Mouse (Mus musculus) skeletal muscle tissue, adult 2 months (tissue): ENCODE data around the gene Klf8.
"Not testable (repeated sequence)": the region's sequence is repeated elsewhere in the genome, so short reads cannot be mapped to it uniquely, and the experiment has no call there.

Experiments
- DNase-seq: peaks from one replicate; pipeline ENCODE4 v3.0.0-alpha.2; 2012; ENCODE audit warnings: low read depth, low spot score

Gene Klf8

DNA sequence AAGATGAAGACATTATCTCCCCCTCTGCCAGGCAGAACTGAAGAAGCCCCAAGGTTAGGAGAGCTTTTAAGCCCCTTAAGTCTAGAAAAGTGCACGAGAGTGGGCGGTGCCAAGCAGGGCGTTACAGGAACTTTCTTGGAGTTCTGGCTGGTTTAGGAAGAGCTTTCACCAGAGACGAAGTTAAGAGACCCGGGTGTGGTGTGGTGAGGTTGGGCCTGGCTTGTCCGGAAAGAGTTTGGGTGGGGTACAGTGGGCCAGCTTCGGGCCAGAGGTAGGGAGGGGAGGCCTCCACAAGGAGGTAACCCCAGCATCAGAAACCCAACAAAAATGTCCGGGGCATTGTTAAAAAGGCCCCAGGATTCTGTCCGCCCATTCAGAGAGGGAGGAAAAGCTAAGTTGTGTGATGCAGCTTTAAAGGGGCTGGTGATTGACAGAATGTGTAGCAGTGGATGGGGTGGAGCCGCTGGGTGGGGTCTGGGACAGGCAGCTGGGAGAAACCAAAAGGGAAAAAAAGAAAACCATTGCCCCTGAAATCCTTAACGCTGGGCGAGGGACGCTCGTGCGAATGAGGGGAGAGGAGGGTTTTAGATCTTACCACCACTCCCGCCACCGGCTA, at the start of gene Klf8:
Gene Klf8, plus strand, starts transcription at position 163 of the 616 bp plus-strand sequence.
- DNase-seq, result no peak

DNA sequence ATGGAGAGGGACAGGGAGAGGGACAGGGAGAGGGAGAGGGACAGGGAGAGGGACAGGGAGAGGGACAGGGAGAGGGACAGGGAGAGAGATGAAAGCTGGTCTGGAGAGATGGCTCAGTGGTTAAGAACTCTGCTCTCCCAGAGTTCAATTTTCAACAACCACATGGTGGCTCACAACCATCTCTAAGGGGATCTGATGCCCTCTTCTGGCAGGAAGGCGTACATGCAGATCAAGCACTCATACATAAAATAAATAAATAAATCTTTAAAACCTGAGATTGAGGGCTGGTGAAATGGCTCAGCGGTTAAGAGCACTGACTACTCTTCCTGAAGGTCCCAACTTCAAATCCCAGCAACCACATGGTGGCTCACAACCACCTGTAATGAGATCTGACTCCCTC, 38.1 kb upstream of the Klf8 start:
- not testable (repeated sequence) for DNase-seq

DNA sequence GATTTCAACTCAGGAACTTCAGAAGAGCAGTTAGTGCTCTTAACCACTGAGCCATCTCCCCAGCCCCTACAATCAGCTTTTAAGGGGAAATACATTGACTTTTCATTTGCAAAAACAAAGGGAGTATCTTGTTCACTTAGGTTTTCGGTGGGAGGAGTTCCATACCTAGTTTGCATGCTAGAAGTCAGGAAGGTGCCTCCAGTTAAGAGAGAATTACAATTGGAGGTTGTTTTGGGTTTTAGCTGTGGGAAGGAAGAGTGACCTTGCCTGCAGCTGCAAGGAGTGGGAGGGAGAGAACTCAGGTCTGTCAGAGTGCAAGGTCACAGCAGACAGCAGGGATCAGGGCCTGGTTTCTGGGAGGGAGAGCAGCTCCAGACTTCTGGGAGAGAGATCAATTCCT, 26.2 kb upstream of the Klf8 start:
- DNase-seq, result no peak

DNA sequence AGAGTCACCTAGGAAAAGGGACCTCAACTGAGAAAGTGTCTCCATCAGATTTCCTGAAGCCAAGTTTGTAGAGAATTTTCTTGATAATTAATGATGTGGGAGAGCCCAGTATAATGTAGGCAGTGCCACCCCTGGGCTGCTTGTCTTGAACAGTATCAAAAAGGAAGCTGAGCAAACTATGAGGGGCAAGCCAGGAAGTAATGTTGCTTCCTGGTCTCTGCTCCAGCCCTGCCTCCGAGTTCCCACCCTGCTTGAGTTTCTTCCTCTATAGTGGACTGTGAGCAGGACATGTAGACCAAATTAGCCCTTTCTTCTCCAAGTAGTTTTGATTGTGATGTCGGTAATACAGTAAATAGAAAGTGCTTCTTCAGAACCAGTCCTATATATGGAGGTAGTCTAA, 6.0 kb upstream of the Klf8 start:
- DNase-seq, result no peak

DNA sequence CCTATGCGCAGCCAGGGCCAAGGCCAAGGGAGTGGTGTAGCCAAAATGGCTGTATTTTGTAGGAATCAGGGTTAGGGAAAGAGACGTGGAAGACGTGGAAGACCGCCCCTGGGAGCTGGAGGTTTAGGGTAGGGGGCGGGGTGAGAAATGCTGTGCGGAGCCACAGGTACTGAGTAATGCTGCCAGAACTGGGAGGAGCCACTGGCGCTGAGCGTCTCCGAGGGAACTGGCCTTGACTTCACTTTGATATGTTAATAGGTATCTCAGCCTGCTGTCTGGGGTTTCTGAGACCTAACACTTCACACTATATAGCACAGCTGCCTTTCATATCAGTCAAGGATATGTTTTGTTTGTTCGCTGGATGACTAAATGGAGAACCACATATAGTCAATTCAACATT, 4.0 kb upstream of the Klf8 start:
- DNase-seq, result no peak

DNA sequence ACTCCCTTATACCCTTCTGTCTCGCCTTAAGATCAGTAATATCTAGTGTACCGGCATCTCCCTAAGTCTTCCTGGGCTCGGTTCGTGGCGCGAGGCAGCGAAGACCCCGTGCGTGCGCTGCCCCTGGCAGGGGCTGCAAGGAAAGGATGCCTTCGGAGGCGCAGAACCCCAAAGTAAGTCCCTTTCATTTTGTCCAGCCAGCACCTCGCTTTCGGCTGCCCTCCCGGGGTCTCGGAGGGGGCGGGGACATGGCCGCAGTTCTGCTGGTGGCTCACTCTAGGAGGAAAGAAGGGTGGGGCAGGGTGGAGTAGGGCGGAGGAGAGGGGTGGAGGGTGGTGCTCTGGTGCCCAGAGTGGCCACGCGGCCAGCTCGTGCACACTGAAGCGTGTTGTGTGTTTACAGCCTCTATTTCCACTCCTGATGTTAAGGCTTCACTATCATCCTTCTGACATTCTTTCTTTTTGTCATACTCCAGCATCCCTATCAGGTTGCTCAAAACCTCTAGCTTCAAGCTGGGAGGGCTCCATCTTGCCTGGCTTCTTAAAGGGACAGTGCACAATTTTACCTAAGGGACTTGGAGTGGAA, 746 bp downstream of the Klf8 start:
- no peak for DNase-seq

DNA sequence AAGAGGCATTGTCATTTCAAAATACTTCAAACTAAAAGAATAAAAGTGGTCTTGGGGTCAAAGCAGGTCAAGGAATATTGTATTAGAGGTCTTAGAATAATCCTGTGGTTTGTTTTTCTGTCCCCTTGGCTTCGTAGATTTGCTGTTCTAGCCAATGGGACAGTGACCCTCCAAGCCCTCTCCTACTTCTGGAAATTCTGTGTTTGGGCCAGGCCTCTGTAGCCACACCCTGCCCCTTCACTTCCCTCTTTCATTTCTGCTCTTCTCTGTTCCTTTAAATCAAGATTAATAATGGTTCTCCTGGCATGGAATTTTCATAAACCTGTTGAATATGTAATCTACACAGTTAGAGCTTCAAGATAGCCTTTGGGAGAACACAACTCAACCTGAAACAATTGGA, 17.0 kb downstream of the Klf8 start:
- DNase-seq, result no peak

DNA sequence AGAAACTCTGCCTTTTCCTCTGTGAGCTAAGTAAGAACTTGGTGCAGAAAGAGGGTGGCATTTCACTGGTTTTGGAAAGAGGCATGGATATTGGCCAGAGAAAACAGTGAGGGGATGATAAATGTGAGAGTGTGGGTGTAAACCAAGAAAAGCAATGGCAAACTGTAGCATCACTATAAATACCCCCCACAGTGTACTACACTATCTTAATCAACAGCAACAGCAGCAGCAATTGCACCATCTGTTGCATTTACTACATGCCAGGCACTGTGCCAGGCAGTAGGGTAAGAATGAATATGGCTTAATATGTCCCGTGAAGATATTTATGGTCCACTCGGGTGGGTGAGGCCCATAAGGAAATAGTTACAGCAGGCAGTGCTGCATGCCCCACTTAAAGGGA, 18.2 kb downstream of the Klf8 start:
- no peak for DNase-seq

DNA sequence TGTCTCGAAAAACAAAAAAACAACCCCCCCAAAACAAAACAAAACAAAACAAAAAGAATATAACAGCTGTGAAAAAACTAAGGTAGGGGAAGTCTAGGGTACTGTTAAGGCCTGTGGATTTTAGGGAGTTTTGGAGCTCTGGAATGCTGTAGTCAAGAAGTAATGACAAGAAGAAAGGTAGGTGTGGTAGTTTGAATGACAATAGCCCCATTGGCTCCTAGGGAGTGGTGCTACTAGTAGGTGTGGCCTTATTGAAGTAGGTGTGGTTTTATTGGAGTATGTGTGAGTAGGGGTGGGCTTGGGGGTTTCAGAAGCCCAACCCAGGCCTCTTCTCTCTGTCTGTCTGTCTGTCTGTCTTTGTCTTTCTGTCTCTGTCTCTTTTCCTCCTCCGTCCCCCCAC, 44.9 kb downstream of the Klf8 start:
- DNase-seq, result no peak

DNA sequence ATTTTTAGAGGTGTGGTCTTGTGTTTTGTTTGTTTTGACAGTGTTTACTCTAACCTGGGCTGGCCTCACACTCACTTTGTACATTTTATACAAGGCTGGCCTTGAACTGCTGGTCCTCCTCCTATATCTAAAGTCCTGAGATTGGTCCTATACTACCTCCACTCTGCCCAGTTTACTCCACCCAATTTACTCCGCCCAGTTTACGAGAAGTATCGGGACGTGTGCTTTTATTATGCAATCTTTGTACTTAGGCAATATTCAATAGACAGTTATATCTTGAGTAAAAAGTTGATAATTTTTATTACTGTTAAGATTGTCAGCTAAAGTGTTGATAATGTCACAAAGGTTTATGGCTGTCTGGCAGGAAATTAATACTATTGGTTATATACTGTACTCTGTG, 74.1 kb downstream of the Klf8 start:
- DNase-seq, result no peak

DNA sequence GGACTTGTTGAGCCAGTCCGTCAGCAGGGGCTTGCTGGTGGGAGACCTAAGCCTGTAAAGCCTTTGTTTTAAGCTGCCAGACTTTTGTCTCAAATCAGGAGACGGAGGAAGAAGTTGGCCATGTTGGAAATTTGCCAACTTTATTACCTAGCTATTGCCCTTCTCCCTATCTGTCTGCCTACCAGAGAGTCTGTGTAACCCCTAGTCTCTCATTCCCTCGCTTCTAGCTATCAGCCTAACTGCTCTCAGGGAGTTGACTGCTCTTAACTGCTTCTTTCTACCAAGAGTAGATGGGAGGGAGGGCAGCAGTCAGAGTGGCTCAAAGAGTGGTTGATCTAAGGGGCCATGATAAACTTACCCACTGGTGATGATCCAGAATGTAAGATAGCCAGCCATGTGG, 85.8 kb downstream of the Klf8 start:
- no peak for DNase-seq

DNA sequence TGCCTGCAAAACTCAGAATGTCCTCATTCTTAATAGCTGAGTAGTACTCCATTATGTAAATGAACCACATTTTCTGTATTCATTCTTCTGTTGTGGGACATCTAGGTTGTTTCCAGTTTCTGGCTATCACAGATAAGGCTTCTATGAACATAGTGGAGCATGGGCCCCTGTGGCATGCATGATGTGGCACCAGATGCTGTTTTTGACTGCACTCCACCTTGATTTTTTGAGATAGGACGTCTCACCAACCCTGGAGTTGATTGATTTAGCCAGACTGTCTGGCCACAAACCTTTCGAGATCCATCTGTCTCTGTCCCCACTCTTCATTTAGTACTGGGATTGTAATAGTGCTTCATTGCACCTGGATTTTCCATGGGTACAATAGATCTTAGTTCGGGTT, 96.9 kb downstream of the Klf8 start:
- DNase-seq, result not testable (repeated sequence)

DNA sequence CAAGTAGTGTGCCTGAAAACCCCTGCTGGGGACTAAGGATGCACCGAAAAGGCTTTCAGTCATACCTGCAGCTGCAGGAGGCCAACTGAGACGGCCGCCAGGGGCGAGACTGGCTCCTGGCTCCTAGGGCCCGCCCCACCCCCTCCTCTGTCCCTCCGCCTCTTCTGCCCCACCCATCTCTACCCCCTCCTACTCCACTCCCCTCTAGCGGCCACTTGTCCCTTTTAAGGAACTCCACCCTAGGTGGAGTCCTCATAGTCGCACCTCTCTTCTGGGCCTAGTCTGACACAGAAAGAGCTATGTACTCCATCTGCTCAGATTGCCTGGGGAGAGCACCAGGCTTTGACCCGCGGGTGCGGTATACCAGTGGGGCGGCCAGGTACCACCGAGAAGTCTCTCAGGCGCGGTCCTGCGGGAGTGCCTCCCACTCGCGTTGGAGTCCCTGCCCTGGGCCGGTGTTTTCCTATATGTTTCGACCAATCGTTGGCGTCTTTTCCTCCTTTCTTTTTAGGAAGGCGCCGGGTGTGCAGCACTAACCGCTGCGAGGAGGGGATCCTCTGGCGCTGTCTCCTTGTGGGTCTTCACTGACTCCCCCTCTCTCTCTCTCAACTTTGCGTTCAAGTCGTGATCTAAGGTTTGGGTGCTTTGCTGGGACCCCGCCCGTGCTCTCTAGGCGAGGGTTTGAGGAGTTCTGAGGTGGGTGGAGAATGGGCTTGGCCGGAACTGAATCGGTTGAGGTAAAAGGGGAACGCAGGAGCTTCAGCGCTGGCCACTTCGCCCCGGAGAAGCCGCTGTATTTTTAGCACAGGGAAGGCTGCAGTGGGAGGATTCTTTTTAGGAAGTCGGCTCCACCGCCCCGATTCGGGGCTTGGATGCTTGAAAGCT, 122.3 kb downstream of the Klf8 start:
- peak; percentile 1 for DNase-seq

DNA sequence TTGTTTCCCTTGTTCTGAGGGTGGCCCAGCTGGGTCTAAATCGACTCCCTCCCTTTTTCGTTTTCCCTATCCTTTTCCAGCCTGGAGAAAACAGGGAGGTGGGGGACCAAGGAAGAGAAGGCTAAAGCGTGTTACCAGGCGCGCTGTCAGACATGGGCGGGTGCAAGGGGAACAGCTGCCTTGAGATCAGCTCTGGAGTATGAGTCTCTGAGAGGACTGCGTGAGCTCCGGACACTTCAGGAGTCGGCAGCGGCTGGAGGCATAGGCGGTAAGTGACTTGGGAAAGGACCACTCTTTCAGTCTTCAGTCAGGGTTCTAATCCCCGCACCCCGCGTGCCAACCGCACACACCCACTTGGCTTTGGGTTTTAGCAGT, 122.9 kb downstream of the Klf8 start:
- no peak for DNase-seq

DNA sequence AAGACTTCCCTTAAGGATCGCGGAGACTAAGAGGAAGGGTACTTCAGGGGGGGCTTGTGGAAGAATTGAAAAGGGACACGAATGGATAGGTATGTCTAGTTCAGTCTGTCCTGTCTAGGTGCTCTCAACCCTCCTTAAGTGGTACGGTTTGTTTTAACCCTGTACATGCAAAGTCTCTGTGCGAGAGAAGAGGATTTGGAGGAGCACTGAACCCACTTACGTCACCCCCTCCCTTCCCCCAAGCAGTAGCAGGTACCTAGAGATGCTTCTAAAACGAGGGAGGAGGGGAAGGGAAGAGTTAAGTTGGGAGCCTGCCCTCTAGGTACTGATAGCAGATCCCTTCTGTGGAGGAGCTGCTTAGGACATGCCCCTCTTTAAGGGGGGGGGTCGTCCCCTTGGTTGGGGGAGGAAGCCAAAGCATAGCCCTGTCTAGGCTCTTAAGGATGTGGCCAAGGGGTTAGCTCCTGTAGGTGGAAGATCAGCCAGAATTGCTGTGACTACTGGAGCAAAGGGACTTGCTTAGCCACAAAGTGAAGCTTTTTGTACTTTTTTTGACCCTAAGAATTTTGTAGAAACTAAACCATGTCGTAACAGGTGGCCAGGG, 123.5 kb downstream of the Klf8 start:
- DNase-seq, result no peak

DNA sequence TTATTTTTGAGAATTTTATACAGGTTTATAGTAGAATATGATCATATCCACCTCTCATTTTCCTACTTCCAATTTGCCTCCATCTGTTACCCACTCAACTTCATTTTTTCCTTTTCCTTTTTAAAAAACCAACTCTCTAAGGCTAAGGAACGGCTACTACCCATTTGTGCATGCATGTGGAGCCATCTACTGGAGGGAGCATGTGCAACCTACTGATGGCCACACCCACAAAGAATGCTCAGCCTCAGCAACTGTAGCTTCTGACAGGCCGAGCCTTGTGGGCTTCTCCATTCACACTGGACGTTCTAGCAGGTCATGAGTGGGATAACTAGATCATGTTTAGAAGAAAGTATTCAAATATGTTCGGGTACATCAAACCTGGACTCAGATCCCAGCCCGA, 129.5 kb downstream of the Klf8 start:
- peak; percentile 2 for DNase-seq

DNA sequence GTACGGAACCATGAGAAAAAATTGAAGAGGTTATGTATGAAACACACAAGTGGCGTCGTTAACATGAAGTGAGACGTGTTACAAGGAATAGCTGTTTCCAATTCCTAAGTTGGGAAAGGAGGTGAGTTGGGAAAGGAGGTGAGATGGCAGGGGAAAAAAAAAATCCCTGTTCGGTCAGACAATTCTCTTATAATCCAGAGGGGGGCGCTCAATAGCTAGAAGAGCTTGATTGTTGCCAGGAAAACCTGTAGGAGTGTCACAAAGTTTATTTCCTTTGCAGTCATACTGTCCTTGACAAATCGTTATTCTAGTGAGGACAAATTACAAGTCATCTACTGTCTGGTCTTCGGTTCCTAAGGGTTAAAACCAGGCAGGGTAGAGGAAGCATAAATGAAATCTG, 132.5 kb downstream of the Klf8 start:
- no peak for DNase-seq

DNA sequence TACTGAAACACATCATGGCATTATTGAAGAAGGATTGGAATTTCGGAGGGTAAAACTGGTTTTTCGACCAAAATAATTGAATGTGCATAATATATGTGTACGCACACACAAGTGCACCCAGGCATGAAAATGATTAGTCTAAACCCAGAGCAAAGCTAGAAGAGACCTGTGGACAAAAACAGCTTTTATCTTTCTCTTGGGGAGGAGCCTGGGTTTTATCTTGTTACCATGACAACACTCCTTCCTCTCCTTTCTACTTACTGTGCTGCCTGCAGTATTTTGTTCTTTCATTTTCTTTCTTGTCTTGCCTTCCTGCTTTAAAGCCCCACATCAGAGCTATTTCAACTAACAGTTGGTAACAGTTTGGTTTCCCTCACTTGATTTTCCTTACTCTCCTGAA, 137.8 kb downstream of the Klf8 start:
- DNase-seq, result no peak

DNA sequence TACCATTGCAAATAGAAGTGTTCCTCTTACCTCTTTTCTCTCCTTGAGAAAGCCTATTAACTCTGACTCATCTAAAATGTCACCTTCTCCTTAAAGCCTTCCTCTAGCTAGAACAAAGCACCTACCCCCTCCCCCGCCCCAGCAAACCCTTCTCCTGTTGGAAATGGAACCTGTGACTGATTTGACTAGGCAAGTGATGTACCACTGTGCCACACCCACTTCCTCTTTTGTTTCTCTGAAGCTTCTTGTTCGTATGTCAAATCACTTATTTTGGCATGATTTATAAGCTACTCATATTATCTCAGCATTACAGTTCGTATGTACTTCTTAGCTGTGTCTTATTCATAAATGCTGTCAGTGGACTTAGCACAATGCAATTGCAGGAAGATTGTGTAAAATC, 144.5 kb downstream of the Klf8 start:
- DNase-seq, result no peak

DNA sequence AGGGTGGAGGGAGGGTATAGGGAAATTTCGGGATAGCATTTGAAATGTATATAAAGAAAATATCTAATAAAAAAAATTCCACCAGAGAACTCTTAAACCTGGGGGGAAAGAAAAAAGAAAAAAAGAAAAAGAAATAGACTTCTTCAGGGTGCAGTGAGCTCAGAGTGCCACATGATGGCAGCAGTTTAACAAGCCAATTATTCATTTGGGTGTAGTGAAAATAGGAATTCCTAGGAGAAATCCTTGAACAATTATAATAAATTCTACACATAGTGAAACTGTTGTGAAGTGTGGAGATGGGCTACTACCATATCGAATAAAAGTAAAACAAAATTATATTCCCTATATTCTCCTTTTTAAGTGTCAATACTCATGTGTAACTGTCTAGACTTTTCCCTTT, 152.0 kb downstream of the Klf8 start:
- DNase-seq, result no peak

DNA sequence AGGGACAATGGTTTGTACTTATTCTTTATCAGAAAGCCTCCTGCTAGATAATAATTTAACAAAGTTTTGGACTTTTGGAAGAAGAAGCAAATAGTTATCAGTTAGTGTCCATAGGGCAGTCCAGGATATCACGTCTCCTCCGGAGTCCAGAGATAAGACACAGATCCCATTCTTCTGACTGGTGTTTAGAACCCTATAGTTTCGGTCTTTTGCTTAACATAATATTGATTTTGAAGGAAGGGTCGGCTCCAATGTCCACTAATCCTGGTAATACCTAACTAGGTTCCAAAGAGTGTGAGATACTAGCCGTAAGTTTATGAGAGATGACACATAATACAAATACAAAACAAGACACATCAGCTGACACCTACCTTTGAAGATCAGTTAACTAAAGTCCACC, 179.8 kb downstream of the Klf8 start:
- DNase-seq, result no peak

DNA sequence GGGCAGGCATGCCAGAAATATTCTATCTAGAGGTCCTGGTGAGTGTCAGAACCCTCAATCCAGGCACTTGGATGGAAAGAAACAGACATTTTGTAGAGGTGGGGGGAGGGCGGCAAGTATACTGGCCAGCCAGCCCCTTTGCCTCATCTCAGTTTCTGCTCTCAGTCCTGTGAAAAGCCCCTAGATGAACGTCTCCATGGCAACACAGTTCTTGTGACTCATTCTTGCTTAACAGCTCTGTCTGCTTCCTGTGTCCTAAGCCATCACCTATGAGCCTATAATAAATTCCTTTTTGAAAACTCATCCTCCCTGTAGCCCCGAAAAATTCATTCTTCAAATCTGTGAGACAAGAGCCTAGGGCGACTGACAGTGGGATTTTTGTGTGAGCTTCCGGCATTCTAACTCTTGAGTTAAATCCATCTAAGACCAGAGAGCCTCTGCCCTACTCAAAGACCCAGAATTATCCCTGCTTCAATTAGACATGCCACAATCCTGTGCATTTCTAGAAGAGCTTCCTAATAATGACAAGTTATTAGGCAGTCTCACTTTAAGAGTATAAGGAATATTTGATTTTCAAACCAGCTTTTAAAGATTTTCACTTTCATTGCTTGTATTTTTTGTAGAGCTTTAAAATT, 196.5 kb downstream of the Klf8 start:
- DNase-seq, result no peak
